Mouse (Mus musculus): Measurements from ENCODE around the gene Syngr2.

DNA sequence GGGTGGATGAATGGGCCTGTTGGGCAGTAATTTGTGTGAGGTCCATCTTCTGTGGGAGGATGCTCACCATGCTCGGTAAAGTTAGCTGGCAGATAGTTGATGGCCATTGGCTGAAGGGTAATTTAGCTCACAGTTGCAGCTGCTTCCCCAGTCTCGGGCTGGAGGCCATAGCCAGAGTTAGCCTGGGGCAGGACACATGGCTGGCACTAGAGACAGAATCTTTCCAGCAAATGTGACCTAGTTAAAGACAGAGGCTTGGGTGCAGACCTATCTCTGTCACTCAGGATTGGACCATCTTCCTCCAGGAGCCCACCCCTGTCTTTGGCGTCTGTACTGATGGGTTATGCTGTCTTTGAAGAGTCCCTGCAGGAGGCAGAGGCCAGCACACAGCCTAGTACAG lies 48.9 kb downstream of the Syngr2 start:
- TF ChIP-seq POLR2A (IDR thresholded peaks at IDR 0.05; ENCODE audit: low read depth, low read length) (no peak), CTCF (IDR thresholded peaks at IDR 0.05; ENCODE audit: extremely low read depth, insufficient read length, insufficient replicate concordance, low read depth, low read length) (no peak)

Measured in small intestine, adult 2 months (tissue).